Mouse (Mus musculus): Measurements from ENCODE around the gene Optn. TPM values are rescaled to one million over a fixed set of nuclear protein-coding genes. Genes with fewer than 3 reads are reported as not detected.

Gene Optn
- total and polyA plus RNA-seq, 2 experiments, result 13.3 to 70.8 TPM

DNA sequence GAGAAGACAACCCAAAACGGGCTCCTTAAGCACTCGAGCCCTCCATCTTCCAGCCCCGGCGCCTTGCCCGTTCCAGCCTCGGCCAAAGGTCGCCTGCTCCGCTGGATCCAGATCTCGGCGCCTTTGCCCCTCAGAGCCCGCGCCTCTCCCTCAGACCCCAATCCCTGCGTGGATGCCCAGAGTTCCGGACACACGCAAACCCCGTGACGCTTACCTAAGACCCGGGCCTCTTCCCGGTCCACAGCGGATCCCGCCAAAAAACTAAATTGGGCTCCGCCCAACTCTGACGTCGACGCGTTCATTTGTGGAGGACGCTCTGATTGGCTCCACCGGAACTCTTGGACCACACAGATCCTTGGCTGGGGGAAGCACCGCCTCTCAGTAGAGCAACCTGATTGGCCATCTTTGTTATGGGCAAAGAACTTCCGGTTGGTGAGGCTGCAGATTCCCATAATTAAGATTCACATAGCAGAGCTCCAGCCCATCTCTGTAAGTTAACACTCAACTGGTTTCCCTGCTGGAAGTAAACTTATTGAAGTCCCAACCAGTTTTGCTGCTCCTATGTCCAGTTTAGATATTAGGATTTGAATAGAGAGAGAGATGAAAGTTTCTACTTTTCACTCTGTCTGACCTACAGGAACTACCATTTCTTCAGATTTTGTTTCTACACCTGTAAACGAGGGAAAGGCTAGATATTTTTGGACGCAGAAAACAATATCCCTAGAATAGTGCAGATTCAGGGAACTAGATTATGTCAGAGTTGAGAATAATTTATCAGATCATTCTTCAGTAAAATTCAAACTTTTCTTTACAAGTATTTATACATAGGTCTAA, 51.1 kb downstream of the Optn start, which contains the start of gene Mcm10:
Gene Mcm10, minus strand, starts transcription at position 301 of the 834 bp plus-strand sequence.
- no peak for TF ChIP-seq POLR2A (IDR thresholded peaks at IDR 0.05; ENCODE audit: extremely low read depth, insufficient read depth, low read length)
- DNase-seq (ENCODE audit: extremely low read depth, low read depth, low spot score), result peak; percentile 92
- Histone ChIP-seq H3K9ac (ENCODE audit: low read depth, low read length) (peak within 1 kb of the TSS; percentile 58), H3K79me2 (ENCODE audit: control insufficient read depth, insufficient read depth, low read length) (no peaks in the 10 kb centered on the region), H3K27ac (replicated peaks; ENCODE audit: insufficient read depth, low read depth, low read length) (no peak within 1 kb of the TSS), H3K27me3 (ENCODE audit: control insufficient read depth, insufficient read depth, low read length) (no peaks in the 10 kb centered on the region), H3K36me3 (ENCODE audit: control insufficient read depth, insufficient read depth, low read length) (no peaks in the 10 kb centered on the region), H3K4me3 (ENCODE audit: insufficient read depth, low read depth, low read length) (peak within 1 kb of the TSS; percentile 68), H3K4me1 (ENCODE audit: control insufficient read depth, insufficient read depth, low read length) (peaks cover 5% of the 10 kb centered on the region; the same call in 1 of the 2 replicates)
- 2% methylated on average over 32 of the region's 32 CpGs for WGBS

DNA sequence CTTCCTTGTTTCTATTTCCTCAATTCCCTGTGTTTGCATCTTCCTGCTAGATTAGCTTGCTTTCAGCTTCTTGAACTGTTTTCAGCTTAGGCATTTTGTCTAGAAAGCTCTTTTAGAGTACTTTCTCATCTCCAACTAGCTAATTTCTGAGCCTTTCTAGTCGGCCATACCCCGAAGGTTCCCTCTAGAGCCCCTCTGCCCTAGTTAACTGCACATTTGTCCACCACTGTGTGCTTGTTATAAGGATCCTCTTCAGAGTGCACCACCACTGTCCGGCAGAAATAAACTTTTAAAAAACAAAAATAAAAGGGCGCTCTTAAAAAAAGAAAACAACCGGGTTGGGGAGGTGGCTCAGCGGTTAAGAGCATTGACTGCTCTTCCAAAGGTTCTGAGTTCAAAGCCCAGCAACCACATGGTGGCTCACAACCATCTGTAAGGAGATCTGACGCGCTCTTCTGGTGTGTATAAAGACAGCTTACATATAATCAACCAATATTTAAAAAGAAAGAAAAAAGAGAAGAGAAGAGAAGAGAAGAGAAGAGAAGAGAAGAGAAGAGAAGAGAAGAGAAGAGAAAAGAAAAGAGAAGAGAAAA, 51.9 kb downstream of the Optn start:
- 15% methylated on average over 8 of the region's 8 CpGs for WGBS
- TF ChIP-seq CTCF (IDR thresholded peaks at IDR 0.05; ENCODE audit: low read depth, low read length), result no peak
- H3K4me1 ChIP-seq (ENCODE audit: control insufficient read depth, insufficient read depth, low read length), result peaks cover 5% of the 10 kb centered on the region; the same call in 1 of the 2 replicates
- no peaks in the 10 kb centered on the region for H3K79me2 ChIP-seq (ENCODE audit: control insufficient read depth, insufficient read depth, low read length)
- H3K27me3 ChIP-seq (ENCODE audit: control insufficient read depth, insufficient read depth, low read length), result no peaks in the 10 kb centered on the region
- no peaks in the 10 kb centered on the region for H3K36me3 ChIP-seq (ENCODE audit: control insufficient read depth, insufficient read depth, low read length)
- peak overlapping the region; percentile 68; the same call in 1 of the 2 replicates for H3K4me3 ChIP-seq (ENCODE audit: insufficient read depth, low read depth, low read length)
- DNase-seq (ENCODE audit: extremely low read depth, low read depth, low spot score), result no peak
- H3K9ac ChIP-seq (ENCODE audit: low read depth, low read length), result no peak overlapping the region
- no peak overlapping the region for H3K27ac ChIP-seq (replicated peaks; ENCODE audit: insufficient read depth, low read depth, low read length)

DNA sequence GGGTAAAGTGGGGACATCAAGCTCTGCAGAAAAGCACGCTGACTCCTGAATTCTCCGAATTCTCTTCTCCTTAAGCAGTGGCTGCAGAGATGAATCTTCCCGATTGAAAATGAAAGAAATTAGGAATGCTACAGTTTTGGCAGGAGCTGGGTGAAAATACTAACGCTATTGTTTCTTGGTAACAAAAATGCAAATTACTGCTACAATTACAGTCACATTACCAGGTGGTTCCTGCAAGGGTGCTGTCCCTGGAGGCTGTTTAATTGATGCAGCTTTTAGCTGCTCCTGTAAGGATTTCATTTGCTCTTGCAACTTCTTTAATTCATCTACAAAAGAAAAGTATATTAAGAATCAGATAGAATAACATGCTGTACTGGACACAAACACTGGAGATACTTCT, 56.7 kb downstream of the Optn start:
- TF ChIP-seq CTCF (IDR thresholded peaks at IDR 0.05; ENCODE audit: low read depth, low read length), result no peak
- TF ChIP-seq POLR2A (IDR thresholded peaks at IDR 0.05; ENCODE audit: extremely low read depth, insufficient read depth, low read length), result no peak
- H3K36me3 ChIP-seq (ENCODE audit: control insufficient read depth, insufficient read depth, low read length), result no peaks in the 10 kb centered on the region
- peaks cover 2% of the 10 kb centered on the region; the same call in 1 of the 2 replicates for H3K4me1 ChIP-seq (ENCODE audit: control insufficient read depth, insufficient read depth, low read length)
- no peak overlapping the region for H3K27ac ChIP-seq (replicated peaks; ENCODE audit: insufficient read depth, low read depth, low read length)
- no peak for DNase-seq (ENCODE audit: extremely low read depth, low read depth, low spot score)
- 93% methylated on average over 4 of the region's 4 CpGs for WGBS
- no peak overlapping the region for H3K4me3 ChIP-seq (ENCODE audit: insufficient read depth, low read depth, low read length)
- H3K9ac ChIP-seq (ENCODE audit: low read depth, low read length), result no peak overlapping the region
- no peaks in the 10 kb centered on the region for H3K27me3 ChIP-seq (ENCODE audit: control insufficient read depth, insufficient read depth, low read length)
- H3K79me2 ChIP-seq (ENCODE audit: control insufficient read depth, insufficient read depth, low read length), result no peaks in the 10 kb centered on the region

DNA sequence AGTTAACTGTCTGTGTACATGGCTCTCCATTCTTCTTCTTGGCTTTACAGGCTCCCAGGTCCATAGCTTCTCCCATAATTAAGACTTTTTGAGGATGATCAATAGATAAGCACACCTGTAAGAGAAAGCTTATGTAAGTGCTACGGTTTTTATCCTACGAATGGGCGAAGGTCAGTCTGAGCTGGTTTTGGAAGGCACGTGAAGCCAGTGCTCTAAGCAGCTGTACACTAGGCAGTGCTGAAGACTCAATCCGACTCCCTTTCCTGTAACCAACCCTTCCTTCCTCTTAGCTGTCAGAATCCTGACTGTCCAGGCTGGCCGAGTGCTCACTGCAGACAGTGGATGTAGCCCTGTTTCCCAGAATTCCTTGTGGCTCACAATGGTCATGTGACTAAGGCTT, 62.6 kb downstream of the Optn start:
- DNase-seq (ENCODE audit: extremely low read depth, low read depth, low spot score), result peak; percentile 81
- H3K27me3 ChIP-seq (ENCODE audit: control insufficient read depth, insufficient read depth, low read length), result no peaks in the 10 kb centered on the region
- peak overlapping the region; percentile 8; the same call in 1 of the 2 replicates for H3K4me3 ChIP-seq (ENCODE audit: insufficient read depth, low read depth, low read length)
- peak overlapping the region; percentile 73 for H3K27ac ChIP-seq (replicated peaks; ENCODE audit: insufficient read depth, low read depth, low read length)
- WGBS, result 33% methylated on average over 6 of the region's 6 CpGs
- H3K9ac ChIP-seq (ENCODE audit: low read depth, low read length), result peak overlapping the region; percentile 35
- TF ChIP-seq POLR2A (IDR thresholded peaks at IDR 0.05; ENCODE audit: extremely low read depth, insufficient read depth, low read length) (no peak), CTCF (IDR thresholded peaks at IDR 0.05; ENCODE audit: low read depth, low read length) (no peak)
- no peaks in the 10 kb centered on the region for H3K36me3 ChIP-seq (ENCODE audit: control insufficient read depth, insufficient read depth, low read length)
- no peaks in the 10 kb centered on the region for H3K79me2 ChIP-seq (ENCODE audit: control insufficient read depth, insufficient read depth, low read length)
- peaks cover 21% of the 10 kb centered on the region for H3K4me1 ChIP-seq (ENCODE audit: control insufficient read depth, insufficient read depth, low read length)

DNA sequence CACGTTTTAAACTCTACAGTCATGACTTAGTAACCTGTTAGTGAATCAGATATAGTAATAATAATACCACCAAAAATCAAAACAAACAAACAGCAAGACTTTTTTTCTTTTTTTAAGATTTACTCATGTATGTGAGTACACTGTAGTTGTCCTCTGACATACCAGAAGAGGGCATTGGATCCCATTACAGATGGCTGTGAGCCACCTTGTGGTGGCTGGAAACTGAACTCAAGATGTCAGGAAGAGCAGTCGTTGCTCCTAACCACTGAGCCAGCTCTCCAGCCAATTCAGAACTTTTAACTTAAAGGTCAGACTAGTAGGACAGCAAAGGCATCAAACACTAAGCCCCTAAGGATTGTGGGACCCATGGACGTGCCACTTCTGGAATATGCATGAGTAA, 64.9 kb downstream of the Optn start:
- Histone ChIP-seq H3K27me3 (ENCODE audit: control insufficient read depth, insufficient read depth, low read length) (no peaks in the 10 kb centered on the region), H3K36me3 (ENCODE audit: control insufficient read depth, insufficient read depth, low read length) (no peaks in the 10 kb centered on the region), H3K79me2 (ENCODE audit: control insufficient read depth, insufficient read depth, low read length) (peaks cover 3% of the 10 kb centered on the region; the same call in 1 of the 2 replicates), H3K4me1 (ENCODE audit: control insufficient read depth, insufficient read depth, low read length) (peaks cover 19% of the 10 kb centered on the region), H3K9ac (ENCODE audit: low read depth, low read length) (no peak overlapping the region), H3K4me3 (ENCODE audit: insufficient read depth, low read depth, low read length) (no peak overlapping the region), H3K27ac (replicated peaks; ENCODE audit: insufficient read depth, low read depth, low read length) (no peak overlapping the region; the same call in 1 of the 2 replicates)
- no peak for DNase-seq (ENCODE audit: extremely low read depth, low read depth, low spot score)
- 63% methylated on average over 3 of the region's 3 CpGs for WGBS
- TF ChIP-seq CTCF (IDR thresholded peaks at IDR 0.05; ENCODE audit: low read depth, low read length) (no peak), POLR2A (IDR thresholded peaks at IDR 0.05; ENCODE audit: extremely low read depth, insufficient read depth, low read length) (no peak)
